Mouse (Mus musculus) limb, embryonic 15.5 days (tissue): ENCODE results near the gene Atp5mpl. TPM values are rescaled to one million over a fixed set of nuclear protein-coding genes. Genes with fewer than 3 reads are reported as not detected.

Experiments
- ATAC-seq: fragments of 200-750 bp; cut with Nextera tagmentation; 2 replicates; pipeline ENCODE4 v1.8.0; 2017; ENCODE audit warnings: low read depth, moderate TSS enrichment; ENCODE audit not compliant: insufficient number of reproducible peaks, low FRiP score, low TSS enrichment
- H3K27ac ChIP-seq: fragments of 300-500 bp; sonication (generic); 2 replicates; pipeline ENCODE4 v1.5.1; 2015; ENCODE audit warnings: moderate library complexity, mild to moderate bottlenecking, inconsistent platforms
- H3K27me3 ChIP-seq: fragments of 300-500 bp; sonication (generic); 2 replicates; pipeline ENCODE4 v1.6.1; 2015; ENCODE audit warnings: inconsistent platforms
- H3K36me3 ChIP-seq: fragments of 300-500 bp; sonication (generic); 2 replicates; pipeline ENCODE4 v1.6.1; 2015; ENCODE audit warnings: inconsistent platforms
- H3K4me1 ChIP-seq: fragments of 300-500 bp; sonication (generic); 2 replicates; pipeline ENCODE4 v1.6.1; 2015; ENCODE audit warnings: inconsistent platforms
- H3K4me2 ChIP-seq: fragments of 300-500 bp; sonication (generic); 2 replicates; pipeline ENCODE4 v1.6.1; 2015; ENCODE audit warnings: mild to moderate bottlenecking, inconsistent platforms
- H3K4me3 ChIP-seq: fragments of 300-500 bp; sonication (generic); 2 replicates; pipeline ENCODE4 v1.5.1; 2015; ENCODE audit warnings: mild to moderate bottlenecking, inconsistent platforms
- H3K9ac ChIP-seq: fragments of 300-500 bp; sonication (generic); 2 replicates; pipeline ENCODE4 v1.6.1; 2015; ENCODE audit warnings: inconsistent platforms
- H3K9me3 ChIP-seq: fragments of 300-500 bp; sonication (generic); 2 replicates; pipeline ENCODE4 v1.6.1; 2016; ENCODE audit warnings: inconsistent platforms
- WGBS: fragments of 180-500 bp; shearing (Covaris S2); methylation state at CpG from one replicate; pipeline ENCODE4 v1.1.7; 2015; 5-methylcytosine and 5-hydroxymethylcytosine counted together
- polyA plus RNA-seq: library from polyadenylated mRNA; unstranded; fragments of >200 nt; fragmentation: Nextera tagmentation; extraction: Ambion mirVana; gene quantifications from 2 replicates; pipeline ENCODE4 v1.2.1, GENCODE M21; 2015

The Atp5mpl gene
- polyA plus RNA-seq, 1 experiment from 2014 or later = 585 TPM

DNA sequence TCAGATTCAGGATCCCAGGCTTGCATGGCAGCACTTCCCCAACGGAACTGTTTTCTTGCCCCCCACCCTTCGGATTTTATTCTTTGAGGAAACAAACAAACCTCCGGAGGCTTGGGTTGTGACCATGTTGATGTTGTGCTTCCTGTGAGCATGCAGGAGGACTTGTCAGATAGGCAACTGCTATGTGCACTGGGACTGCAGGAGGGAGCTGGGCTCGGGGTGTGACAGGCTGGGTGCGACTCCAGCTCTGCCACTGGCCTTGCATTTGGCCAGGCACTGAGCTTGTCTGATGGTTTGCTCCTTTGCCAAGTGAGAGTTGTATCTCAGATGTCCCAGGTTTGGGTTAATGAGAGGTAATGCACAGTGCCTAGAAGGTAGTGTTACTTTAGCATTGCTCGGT lies 11.5 kb upstream of the Atp5mpl start:
- no peaks in the 10 kb centered on the region; the same call in 1 of the 2 replicates for H3K27me3 ChIP-seq
- H3K27ac ChIP-seq = no peak overlapping the region
- no peak overlapping the region for H3K4me2 ChIP-seq
- ATAC-seq = no peak
- 80% methylated on average over 6 of the region's 6 CpGs for WGBS
- no peak overlapping the region for H3K9ac ChIP-seq
- no peaks in the 10 kb centered on the region for H3K9me3 ChIP-seq
- peaks cover 10% of the 10 kb centered on the region; the same call in 1 of the 2 replicates for H3K4me1 ChIP-seq
- no peaks in the 10 kb centered on the region for H3K36me3 ChIP-seq
- H3K4me3 ChIP-seq = no peak overlapping the region

DNA sequence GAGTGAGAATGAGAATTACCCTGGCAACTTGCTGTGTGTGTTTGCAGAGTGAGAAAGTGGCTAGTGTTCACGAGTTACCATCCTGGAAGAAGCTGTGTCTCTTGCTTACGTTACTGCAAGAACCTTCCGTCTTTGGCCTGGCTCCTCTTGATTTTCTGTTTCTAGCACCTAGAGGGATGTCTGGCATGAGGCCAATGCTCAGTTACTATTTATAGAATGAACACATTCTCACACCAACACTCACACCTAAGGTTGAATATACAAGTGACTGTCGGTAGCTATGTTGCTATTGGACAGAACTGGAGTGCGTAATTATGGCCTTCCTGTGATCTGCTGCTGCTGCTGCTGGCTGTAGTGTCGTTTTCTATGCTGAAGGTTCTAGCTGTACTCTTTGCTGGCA lies 10.4 kb upstream of the Atp5mpl start:
- peaks cover 10% of the 10 kb centered on the region; the same call in 1 of the 2 replicates for H3K4me1 ChIP-seq
- no peak for ATAC-seq
- H3K27me3 ChIP-seq = no peaks in the 10 kb centered on the region; the same call in 1 of the 2 replicates
- no peaks in the 10 kb centered on the region for H3K9me3 ChIP-seq
- H3K9ac ChIP-seq = no peak overlapping the region
- no peak overlapping the region for H3K27ac ChIP-seq
- no peak overlapping the region for H3K4me3 ChIP-seq
- no peak overlapping the region for H3K4me2 ChIP-seq
- no peaks in the 10 kb centered on the region for H3K36me3 ChIP-seq
- WGBS = 30% methylated on average over 6 of the region's 6 CpGs

DNA sequence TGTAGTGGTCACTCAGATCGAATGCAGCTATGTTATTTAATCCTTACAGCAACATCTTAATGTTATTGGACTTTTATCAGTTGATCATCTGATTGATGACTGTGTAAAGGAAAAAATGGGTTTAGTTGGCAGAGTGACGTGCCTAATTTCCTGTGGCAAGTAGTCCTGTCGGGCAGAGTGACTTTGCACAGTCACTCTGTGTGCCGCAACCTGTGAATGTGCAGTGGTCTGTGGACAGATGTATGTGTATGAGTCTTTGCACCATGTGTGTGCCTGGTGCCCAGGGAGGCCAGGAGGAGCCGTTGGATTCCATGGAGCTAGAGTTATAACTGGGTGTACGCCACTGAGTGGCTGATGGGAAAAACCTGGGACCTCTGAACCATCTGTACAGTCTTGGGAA lies 7.8 kb upstream of the Atp5mpl start:
- no peak overlapping the region for H3K27ac ChIP-seq
- no peak for ATAC-seq
- 69% methylated on average over 6 of the region's 6 CpGs for WGBS
- H3K4me2 ChIP-seq = no peak overlapping the region
- H3K27me3 ChIP-seq = no peaks in the 10 kb centered on the region
- no peaks in the 10 kb centered on the region for H3K36me3 ChIP-seq
- peaks cover 10% of the 10 kb centered on the region; the same call in 1 of the 2 replicates for H3K4me1 ChIP-seq
- H3K9ac ChIP-seq = no peak overlapping the region
- no peaks in the 10 kb centered on the region for H3K9me3 ChIP-seq
- H3K4me3 ChIP-seq = no peak overlapping the region

DNA sequence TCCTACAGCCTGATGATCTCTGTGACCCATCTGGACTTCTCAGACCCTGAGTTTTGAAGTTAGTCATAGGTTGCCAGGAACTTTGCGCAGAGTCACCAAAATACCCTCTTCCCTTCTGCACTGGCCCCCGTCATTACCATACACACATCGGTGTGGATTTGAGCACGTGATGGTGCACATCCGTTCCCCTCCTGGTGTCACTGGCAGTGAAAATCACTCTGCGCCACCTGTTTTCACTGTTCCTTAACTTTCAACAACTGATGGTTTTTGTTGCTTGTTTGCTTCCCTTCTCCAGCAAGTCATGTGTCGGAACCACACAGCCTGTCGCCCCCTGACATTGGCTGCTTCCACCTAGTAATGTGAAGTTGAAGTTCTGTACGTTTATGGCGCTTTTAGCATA lies 5.7 kb upstream of the Atp5mpl start:
- Histone ChIP-seq H3K36me3 (no peaks in the 10 kb centered on the region), H3K9ac (no peak overlapping the region), H3K27me3 (no peaks in the 10 kb centered on the region), H3K4me3 (no peak overlapping the region), H3K27ac (no peak overlapping the region), H3K9me3 (no peaks in the 10 kb centered on the region), H3K4me2 (no peak overlapping the region), H3K4me1 (peaks cover 10% of the 10 kb centered on the region; the same call in 1 of the 2 replicates)
- no peak for ATAC-seq
- 91% methylated on average over 10 of the region's 10 CpGs for WGBS

DNA sequence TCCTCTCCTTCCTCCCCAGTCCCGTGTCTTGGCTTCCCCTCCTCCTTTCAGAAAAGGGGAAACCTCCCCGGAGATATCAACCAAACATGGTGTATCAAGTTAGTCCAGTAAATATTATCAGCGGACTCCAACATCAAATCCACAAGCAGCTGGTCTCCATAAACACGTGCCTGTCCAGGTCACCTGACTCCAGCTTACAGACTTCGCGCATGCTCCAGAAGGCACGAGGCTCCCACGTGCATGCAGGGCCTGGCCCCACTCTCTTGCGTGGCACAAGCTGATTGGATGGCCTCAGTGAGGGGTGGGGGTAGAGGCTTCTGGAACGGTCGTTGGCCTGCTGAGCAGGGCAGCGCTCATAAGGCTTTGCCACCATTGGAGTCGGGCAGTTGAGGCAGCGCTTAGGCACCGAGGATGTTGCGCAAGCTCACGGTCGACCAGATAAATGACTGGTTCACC lies 4.5 kb upstream of the Atp5mpl start, which contains the start of gene Tdrd9:
TSS of gene Tdrd9 (plus strand) at position 329 of the 456 bp plus-strand sequence.
- H3K4me3 ChIP-seq = no peak within 1 kb of the TSS
- no peak within 1 kb of the TSS for H3K27ac ChIP-seq
- H3K9me3 ChIP-seq = no peaks in the 10 kb centered on the region
- no peaks in the 10 kb centered on the region for H3K27me3 ChIP-seq
- no peaks in the 10 kb centered on the region for H3K36me3 ChIP-seq
- H3K4me1 ChIP-seq = peaks cover 1% of the 10 kb centered on the region; the same call in 1 of the 2 replicates
- H3K4me2 ChIP-seq = no peak within 1 kb of the TSS
- H3K9ac ChIP-seq = no peak within 1 kb of the TSS
- WGBS = 80% methylated on average over 18 of the region's 18 CpGs
- no peak for ATAC-seq

DNA sequence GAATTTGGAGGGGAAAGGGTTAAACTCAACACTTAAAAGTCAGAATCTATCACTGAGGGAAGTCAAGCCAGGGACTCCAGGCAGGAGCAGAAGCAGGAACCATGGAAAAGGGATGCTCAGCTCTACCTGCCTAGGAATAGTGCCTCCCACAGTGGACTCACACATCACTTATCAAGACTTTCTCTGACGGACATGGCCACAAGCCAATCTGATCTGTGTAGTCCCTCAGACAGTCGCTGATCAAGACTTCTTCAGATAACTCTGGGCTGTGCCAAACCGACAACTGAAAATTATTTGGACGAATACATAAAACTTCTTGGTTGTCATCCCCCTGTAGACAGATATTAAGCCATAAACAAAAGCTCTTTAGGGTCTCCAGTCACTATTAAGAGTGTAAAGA lies 3.3 kb upstream of the Atp5mpl start:
- WGBS = 80% methylated on average over 4 of the region's 4 CpGs
- no peak for ATAC-seq
- no peak overlapping the region for H3K9ac ChIP-seq
- H3K9me3 ChIP-seq = no peaks in the 10 kb centered on the region
- H3K27ac ChIP-seq = no peak overlapping the region
- H3K4me3 ChIP-seq = no peak overlapping the region
- H3K4me1 ChIP-seq = peaks cover 13% of the 10 kb centered on the region
- H3K27me3 ChIP-seq = no peaks in the 10 kb centered on the region
- H3K36me3 ChIP-seq = no peaks in the 10 kb centered on the region
- H3K4me2 ChIP-seq = no peak overlapping the region

DNA sequence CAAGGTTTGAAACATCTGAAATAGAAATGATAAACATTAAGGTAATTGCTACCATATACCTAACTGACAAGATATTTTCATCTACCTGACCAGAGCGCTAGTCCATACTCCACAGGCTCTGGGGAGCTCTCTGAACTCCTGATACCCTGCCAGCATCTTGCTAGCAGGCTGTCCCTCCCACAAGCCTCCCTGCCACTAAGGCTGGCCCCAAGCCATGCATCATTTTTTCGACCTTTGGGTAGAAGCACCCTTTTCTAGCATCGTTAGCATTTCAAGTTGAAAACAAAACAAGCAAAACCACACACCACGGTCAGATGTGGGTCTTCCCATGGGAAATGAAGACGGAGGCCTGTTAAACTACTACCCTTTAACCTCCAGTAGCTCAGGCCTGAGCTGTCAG lies 3.4 kb downstream of the Atp5mpl start:
- Histone ChIP-seq H3K9me3 (no peaks in the 10 kb centered on the region), H3K9ac (no peak overlapping the region), H3K4me2 (no peak overlapping the region), H3K27me3 (no peaks in the 10 kb centered on the region), H3K4me3 (no peak overlapping the region), H3K36me3 (peaks cover 45% of the 10 kb centered on the region), H3K4me1 (peaks cover 20% of the 10 kb centered on the region), H3K27ac (no peak overlapping the region)
- WGBS = 85% methylated on average over 5 of the region's 5 CpGs
- no peak for ATAC-seq

DNA sequence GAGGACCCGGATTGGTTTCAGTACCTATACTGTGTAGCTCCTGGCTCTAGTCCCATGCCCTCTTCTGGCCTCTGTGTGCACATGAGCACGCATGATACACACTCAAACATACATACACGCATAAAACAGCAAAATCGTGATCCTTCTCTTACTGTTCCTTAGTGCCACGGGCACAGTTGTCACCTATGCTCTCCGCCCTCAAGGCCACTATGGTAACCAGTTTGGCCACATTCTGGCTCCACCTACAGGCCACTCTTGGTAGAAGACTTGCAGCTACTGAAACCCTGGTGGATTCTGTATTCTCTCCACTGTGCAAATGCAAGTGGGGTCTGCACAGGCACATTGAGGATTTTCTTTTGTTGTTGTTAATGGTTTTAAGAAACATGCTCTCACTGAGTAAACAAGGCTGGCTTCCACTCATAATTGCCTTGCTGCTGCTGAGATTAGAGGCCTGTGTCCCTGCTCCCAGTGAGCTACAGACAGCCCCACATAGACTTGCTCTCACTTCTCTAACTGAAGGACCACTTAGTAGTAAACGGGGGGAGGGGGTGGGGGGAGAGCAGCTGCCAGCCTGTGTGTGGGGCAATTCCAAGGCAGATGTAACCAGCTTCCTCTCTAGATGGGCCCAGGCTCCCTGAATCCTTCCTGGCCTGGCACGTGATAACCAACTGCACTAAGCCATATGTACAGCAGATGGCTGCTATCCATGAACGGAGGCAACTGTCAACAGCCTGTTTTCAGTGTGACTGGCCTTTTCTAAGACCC lies 8.5 kb downstream of the Atp5mpl start:
- Histone ChIP-seq H3K4me2 (no peak overlapping the region), H3K4me1 (0 out of 2 replicates have a peak, but pooled peaks cover 5% of the 10 kb centered on the region), H3K27me3 (no peaks in the 10 kb centered on the region), H3K9ac (no peak overlapping the region), H3K27ac (no peak overlapping the region), H3K36me3 (peaks cover 39% of the 10 kb centered on the region), H3K9me3 (no peaks in the 10 kb centered on the region), H3K4me3 (no peak overlapping the region)
- ATAC-seq = peak; percentile 30; the same call in 1 of the 2 replicates
- WGBS = 39% methylated on average over 9 of the region's 9 CpGs

DNA sequence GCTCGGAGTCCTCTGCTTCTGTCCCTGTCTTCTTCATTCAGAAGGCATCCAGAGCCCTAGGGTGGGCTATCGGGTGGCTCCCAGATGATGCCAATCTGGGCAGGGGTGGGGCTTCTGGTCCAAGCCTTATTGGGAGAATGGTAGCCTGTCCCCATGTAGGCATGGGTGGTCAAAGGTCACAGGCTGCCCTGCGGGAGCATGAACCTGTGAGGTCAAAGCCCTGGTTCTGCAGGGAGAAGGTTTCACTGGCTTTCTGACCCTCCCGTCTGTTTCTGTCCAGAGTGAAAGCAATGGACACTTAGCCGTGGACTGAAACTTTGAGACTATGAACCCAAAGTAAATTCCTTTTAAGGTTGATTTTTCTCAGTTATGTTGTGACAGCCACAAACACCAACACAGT lies 10.6 kb downstream of the Atp5mpl start:
- H3K4me3 ChIP-seq = no peak overlapping the region
- no peak overlapping the region for H3K27ac ChIP-seq
- H3K9ac ChIP-seq = no peak overlapping the region
- H3K9me3 ChIP-seq = no peaks in the 10 kb centered on the region
- peaks cover 21% of the 10 kb centered on the region for H3K36me3 ChIP-seq
- no peak overlapping the region for H3K4me2 ChIP-seq
- no peaks in the 10 kb centered on the region for H3K27me3 ChIP-seq
- H3K4me1 ChIP-seq = 0 out of 2 replicates have a peak, but pooled peaks cover 5% of the 10 kb centered on the region
- no peak for ATAC-seq
- 67% methylated on average over 5 of the region's 5 CpGs for WGBS

DNA sequence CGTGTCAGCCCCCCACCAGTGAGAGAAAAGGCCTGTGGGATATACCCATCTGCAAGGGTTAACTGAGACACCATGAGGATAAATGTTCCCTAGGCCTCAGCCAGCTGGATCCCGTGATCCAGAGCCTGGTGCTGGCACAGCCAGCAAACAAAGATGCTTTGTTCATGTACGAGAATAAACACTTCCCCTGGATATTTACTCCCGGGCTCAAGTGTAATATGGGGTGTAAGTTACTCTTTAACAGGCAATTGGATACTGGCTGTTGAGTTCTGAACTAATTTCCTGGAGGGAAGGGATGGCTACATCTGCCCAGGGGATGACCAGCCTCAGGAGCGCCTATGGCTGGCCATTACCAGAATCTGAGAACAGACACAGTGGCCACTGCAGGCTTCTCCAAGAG lies 15.1 kb downstream of the Atp5mpl start:
- H3K36me3 ChIP-seq = no peaks in the 10 kb centered on the region
- H3K27me3 ChIP-seq = no peaks in the 10 kb centered on the region
- no peak overlapping the region; the same call in 1 of the 2 replicates for H3K27ac ChIP-seq
- no peak for ATAC-seq
- H3K4me2 ChIP-seq = no peak overlapping the region
- no peak overlapping the region for H3K9ac ChIP-seq
- 39% methylated on average over 5 of the region's 5 CpGs for WGBS
- no peak overlapping the region for H3K4me3 ChIP-seq
- no peaks in the 10 kb centered on the region for H3K9me3 ChIP-seq
- H3K4me1 ChIP-seq = no peaks in the 10 kb centered on the region

DNA sequence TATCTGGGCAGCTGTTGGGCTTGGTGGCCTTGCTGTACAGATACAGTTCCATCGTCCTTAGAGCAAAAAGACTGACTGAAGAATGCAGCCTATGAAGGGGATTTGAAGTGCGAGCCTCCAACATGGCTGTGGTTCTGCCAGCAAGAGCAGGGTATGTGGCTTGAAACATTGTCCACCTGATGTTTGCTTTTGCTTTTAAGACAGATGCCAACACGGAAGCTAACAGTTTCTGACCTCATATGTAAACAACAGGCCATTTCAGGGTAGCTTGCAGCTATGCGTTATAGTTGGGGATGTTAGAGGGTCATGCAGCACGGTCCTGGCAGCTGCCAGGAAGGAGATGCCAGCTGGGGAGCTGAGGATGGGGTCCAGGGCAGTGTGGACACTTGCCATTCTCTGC lies 16.3 kb downstream of the Atp5mpl start:
- no peak overlapping the region for H3K27ac ChIP-seq
- H3K9me3 ChIP-seq = no peaks in the 10 kb centered on the region
- H3K4me2 ChIP-seq = no peak overlapping the region
- ATAC-seq = no peak
- peaks cover 7% of the 10 kb centered on the region for H3K4me1 ChIP-seq
- H3K9ac ChIP-seq = no peak overlapping the region
- H3K36me3 ChIP-seq = no peaks in the 10 kb centered on the region
- WGBS = 62% methylated on average over 5 of the region's 5 CpGs
- no peak overlapping the region for H3K4me3 ChIP-seq
- H3K27me3 ChIP-seq = no peaks in the 10 kb centered on the region

DNA sequence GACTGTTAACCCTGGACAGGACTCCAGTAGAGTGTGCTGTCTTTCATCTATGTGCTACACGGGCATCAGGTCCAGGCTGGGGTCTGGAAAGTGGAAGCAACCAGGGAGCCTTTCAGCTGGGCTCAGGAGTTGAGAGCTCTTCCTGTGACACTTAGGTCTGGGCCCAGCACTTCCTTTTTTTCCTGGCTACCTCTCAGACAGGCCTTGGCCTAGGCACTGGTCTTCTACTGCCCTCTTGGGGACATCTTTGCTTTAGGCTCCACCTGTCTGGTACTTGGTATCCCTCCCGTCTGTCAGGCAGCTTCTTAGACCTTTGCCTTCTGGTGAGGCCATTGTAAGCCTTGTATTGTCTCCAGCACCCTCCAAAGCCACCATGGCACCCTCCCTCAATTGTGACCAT lies 20.1 kb downstream of the Atp5mpl start:
- peaks cover 23% of the 10 kb centered on the region for H3K4me1 ChIP-seq
- no peak overlapping the region for H3K27ac ChIP-seq
- no peak overlapping the region for H3K4me3 ChIP-seq
- ATAC-seq = no peak
- H3K4me2 ChIP-seq = no peak overlapping the region
- H3K9me3 ChIP-seq = no peaks in the 10 kb centered on the region
- H3K36me3 ChIP-seq = no peaks in the 10 kb centered on the region
- H3K9ac ChIP-seq = no peak overlapping the region
- no peaks in the 10 kb centered on the region for H3K27me3 ChIP-seq
- WGBS = 57% methylated on average over 2 of the region's 2 CpGs
